Mouse (Mus musculus): ENCODE results near the gene Stk16.

DNA sequence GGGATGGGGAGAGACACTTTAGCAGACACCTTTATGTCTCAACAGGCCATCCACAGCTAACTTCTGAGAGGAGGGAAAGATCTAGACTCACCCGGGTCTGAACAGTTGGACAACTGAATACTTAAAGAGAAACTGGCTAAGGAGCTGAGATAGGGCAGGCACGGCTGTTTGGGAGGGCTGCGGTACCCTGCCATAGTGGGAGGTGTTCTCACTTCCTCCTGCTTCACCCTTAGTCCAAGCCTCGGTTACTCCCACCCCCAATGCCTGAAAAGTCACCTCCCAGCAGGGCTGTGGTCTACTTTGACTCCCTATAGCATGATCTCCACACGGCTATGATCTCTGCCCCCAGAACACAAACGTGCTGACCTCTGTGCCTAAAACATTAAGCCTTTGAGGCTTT, 12.9 kb downstream of the Stk16 start:
- no peak for TF ChIP-seq CTCF (IDR thresholded peaks at IDR 0.05; ENCODE audit: extremely low read depth, insufficient read length, insufficient replicate concordance, low read depth, low read length)
- TF ChIP-seq POLR2A (IDR thresholded peaks at IDR 0.05; ENCODE audit: low read depth, low read length) = no peak
